Comparison of ENCODE assay signal across 9 mouse cellular contexts in genomic region chr2:59772261-59772683, GRCm38 (mm10).
A peak's percentile ranks its signal among the peaks of the same experiment; 100 is the strongest.
DNase-seq lines count a peak whose midpoint lies in the region; ATAC-seq lines count a peak whose summit lies in the region.
"Had no signal": no experiment of that assay in that cellular context is flagged by ENCODE, and none has a peak within 500 bp of the region (broad histone marks: within the 10 kb centered on the region; RNA-seq: fewer than 3 reads in every experiment).

No protein-coding gene starts in this region.

- no peaks in the 10 kb centered on the region for H3K27me3 ChIP-seq in heart, embryonic 15.5 days
- no peaks in the 10 kb centered on the region for H3K27me3 ChIP-seq in hindbrain, embryonic 15.5 days
- H3K27me3 ChIP-seq in midbrain, embryonic 15.5 days (replicated peaks): no peaks in the 10 kb centered on the region

- ATAC-seq in heart, embryonic 15.5 days (replicated peaks; ENCODE audit: insufficient number of reproducible peaks, insufficient read depth, low FRiP score, low read depth): peak; percentile 44; the same call in 1 of the 2 replicates
- ATAC-seq in hindbrain, embryonic 15.5 days (ENCODE audit: low FRiP score, low read depth): peak; percentile 88
- ATAC-seq in midbrain, embryonic 15.5 days (replicated peaks): peak; percentile 81
- ATAC-seq in megakaryocyte, adult 5-6 weeks (ENCODE audit: poor library complexity, severe bottlenecking): no peak

- peaks cover 4% of the 10 kb centered on the region; the same call in 1 of the 2 replicates for H3K36me3 ChIP-seq in heart, embryonic 15.5 days
- H3K36me3 ChIP-seq in hindbrain, embryonic 15.5 days: no peaks in the 10 kb centered on the region
- H3K36me3 ChIP-seq in midbrain, embryonic 15.5 days (replicated peaks): no peaks in the 10 kb centered on the region

- WGBS in heart, embryonic 15.5 days: 39% methylated on average over 12 of the region's 12 CpGs
- 28% methylated on average over 12 of the region's 12 CpGs for WGBS in hindbrain, embryonic 15.5 days
- 33% methylated on average over 12 of the region's 12 CpGs for WGBS in midbrain, embryonic 15.5 days

- DNase-seq in heart, adult 9 months (ENCODE audit: low spot score in 2 of 2): no peak
- DNase-seq in embryo, embryonic 11 days: peak; percentile 69
- DNase-seq in cerebellum, adult 9-10 months: no peak
- DNase-seq in cerebellum, adult 18-20 months: no peak

- no peak overlapping the region for H3K9ac ChIP-seq in heart, embryonic 15.5 days
- H3K9ac ChIP-seq in hindbrain, embryonic 15.5 days: 0 out of 2 replicates have a peak overlapping the region, but pooled peaks have one; percentile 2
- H3K9ac ChIP-seq in midbrain, embryonic 15.5 days: no peak overlapping the region

- H3K9me3 ChIP-seq in heart, embryonic 15.5 days (replicated peaks): no peaks in the 10 kb centered on the region
- H3K9me3 ChIP-seq in hindbrain, embryonic 15.5 days: no peaks in the 10 kb centered on the region
- H3K9me3 ChIP-seq in midbrain, embryonic 15.5 days: no peaks in the 10 kb centered on the region

- peak overlapping the region; percentile 75 for H3K27ac ChIP-seq in heart, embryonic 15.5 days
- peak overlapping the region; percentile 74 for H3K27ac ChIP-seq in hindbrain, embryonic 15.5 days (replicated peaks)
- H3K27ac ChIP-seq in midbrain, embryonic 15.5 days: no peak overlapping the region

- H3K4me1 ChIP-seq in heart, embryonic 15.5 days (replicated peaks): peaks cover 51% of the 10 kb centered on the region
- peaks cover 28% of the 10 kb centered on the region for H3K4me1 ChIP-seq in hindbrain, embryonic 15.5 days (replicated peaks)
- peaks cover 22% of the 10 kb centered on the region for H3K4me1 ChIP-seq in midbrain, embryonic 15.5 days

- H3K4me3 ChIP-seq in heart, embryonic 15.5 days: no peak overlapping the region
- H3K4me3 ChIP-seq in hindbrain, embryonic 15.5 days: no peak overlapping the region
- no peak overlapping the region for H3K4me3 ChIP-seq in midbrain, embryonic 15.5 days
- H3K4me3 ChIP-seq: erythroblast, embryonic 14.5 days had no signal

- peak overlapping the region; percentile 34; the same call in 1 of the 2 replicates for H3K4me2 ChIP-seq in heart, embryonic 15.5 days
- H3K4me2 ChIP-seq in hindbrain, embryonic 15.5 days: peak overlapping the region; percentile 34
- peak overlapping the region; percentile 14 for H3K4me2 ChIP-seq in midbrain, embryonic 15.5 days
